Mouse (Mus musculus) kidney, postnatal 4 days (tissue): ENCODE data around the gene Pakap.

Source experiments
- DNase-seq, 2 experiments: peaks; one replicate each; pipeline ENCODE4 v3.0.0; 2021; ENCODE audit warnings: mixed read lengths in 2 of 2

Gene Pakap

DNA sequence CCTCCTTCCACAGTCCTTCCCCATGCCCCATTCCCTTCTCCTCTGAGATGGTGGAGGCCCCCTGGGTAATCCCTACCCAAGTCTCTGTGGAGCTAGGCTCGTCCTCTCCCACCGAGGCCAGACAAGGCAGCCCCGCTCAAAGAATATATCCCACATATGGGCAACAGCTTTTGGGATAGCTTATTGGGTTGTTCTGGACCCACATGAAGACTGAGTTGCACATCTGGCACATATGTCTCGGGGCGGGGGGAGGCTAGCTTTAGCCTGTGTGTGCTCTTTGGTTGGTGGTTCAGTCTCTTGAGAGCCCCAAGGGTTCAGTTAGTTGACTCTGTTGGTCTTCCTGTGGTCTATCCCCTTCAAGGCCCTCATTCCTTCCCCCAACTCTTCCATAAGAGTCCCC lies 58.9 kb downstream of the Pakap start:
- DNase-seq: no peak

DNA sequence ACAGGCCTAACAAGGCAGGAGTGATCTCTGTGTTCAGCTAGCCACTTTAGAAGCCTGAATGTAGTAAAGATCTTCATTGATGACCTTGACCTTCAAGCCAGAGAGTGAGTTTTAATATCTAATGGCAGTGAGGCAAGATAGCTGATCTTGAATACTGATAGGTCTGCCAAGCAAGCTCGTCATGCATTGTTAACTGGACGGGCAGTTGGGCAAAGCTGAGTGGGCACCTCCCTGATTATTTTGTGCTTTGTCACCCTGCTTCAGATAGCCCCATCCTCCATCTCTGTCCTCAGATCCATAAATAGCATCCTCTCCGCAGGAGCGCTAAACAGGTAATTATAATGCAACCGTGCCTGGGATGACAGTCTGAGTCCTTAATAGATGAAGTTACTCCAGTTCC lies 64.4 kb downstream of the Pakap start:
- no peak for DNase-seq

DNA sequence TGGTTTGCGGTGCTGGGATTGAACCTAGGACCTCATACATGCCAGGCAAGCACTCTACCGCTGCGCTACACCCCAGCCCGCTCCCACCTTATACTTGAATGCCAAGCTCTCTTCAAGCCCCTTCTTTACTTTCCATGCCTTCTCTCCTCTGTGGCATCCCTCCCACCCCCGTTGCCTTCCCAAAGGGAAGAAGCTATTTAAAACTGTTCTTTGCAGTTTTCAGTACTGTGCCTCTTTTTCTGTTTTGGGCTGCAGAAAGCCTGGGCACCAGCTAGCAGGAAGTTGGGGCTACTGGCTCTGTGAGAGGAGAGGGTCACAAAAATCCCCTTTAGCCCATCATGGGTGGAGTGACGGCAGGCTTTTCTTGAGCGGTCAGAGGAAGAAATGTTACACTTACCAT lies 65.1 kb downstream of the Pakap start:
- DNase-seq: no peak

DNA sequence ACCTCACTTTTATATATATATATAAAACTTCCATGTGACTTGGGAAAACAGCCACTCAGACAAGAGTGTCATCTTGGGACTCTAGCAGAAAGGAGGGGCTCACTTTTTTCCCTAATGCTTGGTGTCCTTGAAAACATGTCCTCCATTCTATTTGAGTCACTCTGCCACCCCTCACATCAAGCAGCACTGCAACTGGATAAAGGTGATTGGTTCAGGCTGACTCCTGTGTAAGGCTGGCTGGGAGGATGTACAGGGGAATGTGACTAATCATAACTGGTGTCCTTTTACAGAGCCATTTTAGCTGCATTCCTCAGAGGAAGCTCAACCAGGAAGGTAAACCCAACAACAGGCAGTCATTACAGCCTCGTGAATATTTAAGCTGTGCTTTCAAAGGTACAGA lies 67.0 kb downstream of the Pakap start:
- DNase-seq: no peak

DNA sequence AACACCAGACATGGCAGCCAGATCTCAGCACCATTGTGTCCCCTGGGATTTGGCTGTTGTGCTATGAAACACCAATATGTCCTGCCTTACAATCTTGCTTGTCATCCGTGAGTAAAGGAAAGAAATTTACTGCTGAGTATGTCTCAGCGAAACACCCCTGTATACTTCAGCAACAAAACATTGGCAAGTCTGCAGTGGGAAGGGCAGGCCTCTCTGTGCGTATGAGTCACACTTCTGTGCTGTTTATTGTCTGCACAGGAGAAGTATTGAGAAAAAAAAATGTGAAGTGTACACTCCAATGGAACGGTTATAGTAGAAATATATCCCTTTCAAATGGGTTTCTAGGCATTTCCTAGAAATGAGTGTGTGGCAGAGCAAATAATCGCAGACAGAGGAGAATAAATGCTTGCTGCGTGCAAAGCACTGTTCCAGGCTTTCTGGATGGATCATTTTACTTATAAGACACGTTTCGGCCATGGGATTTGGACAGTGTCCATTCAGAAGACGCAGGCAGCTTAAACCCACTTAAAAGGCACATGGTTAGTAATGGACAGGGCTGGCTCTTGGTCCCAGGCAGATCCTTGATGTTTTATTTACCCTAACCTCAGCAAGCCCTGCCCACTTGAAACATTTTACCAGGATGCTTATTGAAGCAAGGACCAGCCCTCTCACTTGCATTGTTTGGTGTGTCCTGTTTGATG lies 69.0 kb downstream of the Pakap start:
- no peak for DNase-seq

DNA sequence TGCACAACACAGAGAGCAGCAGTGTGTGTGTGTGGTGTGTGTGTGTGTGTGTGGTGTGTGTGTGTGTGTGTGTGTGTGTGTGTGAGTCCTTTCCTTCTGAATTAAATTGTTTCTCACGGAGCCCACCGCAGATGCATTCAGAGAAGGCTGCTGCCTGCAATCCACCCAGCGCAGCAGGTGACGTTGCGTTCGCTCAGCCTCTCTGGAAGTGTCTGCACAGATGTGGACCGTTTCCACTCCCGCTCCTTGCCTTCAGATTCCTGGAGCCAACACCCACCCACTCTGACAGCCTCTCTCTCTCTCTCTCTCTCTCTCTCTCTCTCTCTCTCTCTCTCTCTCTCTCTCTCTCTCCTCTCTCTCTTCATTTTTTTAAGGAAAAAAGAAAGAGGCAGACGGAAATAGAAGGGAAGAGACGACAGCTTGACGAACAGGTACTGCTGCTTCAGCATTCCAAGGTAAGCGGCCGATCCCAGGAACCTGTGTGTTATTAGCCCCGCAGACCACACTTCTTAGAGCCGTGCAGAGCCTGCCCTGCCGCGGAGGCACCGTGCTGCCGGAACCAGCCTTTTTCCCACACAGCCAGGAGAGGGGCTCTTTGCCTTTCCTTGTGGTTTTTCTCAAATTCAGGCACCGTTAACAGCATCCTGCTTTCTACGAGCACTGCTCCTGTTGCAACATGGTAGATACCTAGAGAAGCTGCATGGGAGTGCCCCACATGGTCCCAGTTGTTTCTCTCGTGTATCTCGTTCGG lies 69.8 kb downstream of the Pakap start:
- DNase-seq: peak; percentile 26 to 44

DNA sequence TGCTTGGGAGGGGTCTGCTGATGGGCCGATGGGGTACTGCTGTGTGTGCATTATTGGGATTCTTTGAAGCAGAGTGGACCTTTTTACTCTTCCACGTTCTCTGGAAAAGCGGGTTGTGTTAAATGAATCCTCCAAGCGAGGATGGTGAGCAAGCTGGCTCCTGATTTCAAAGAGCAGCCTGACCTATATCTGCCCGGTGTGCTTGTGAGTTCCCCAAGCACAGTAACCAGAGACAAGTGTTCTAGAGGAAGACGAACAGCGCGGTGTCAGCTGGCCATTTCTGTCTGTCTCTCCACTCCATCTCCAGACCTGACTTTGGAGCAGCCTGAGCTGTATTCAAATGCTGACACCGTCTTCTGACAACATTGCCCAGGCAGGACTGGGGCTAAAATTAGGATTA lies 71.0 kb downstream of the Pakap start:
- no peak for DNase-seq

DNA sequence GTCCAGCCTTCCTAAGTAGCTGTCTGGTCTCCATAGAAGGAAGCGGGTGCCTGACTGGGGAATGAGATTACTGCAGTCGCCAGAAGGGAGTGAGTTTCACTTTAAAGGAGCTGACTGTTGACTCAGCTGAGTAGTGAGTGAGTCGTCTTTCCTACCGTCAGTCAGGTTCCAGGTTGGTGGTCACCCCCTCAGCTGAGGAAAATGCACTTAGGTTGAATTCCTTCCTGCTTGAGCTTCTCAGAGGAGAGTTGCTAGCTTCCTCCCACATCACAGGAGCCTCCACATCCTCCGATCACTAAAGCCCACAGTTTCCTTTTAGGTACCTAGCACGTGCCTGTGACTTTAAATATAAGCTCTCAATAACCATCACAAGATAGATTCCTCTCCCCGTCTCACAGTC lies 72.2 kb downstream of the Pakap start:
- DNase-seq: no peak

DNA sequence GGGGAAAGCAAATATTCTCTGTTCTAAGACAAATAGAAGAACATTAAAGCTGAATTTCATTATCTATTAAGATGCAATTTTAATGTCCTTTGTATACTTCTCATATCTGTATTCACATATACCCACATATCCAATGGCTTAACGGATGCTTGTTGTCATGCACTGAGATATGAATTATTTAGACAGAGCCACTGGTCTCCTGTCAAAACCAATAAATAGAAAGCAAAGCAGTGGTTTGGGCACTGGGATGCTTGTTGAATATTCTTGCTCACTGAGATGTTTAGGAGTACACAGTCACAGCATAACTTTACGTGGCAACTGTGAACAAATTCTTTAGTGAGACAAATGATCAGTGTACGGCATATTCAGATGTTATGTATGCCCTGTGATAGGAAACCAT lies 73.0 kb downstream of the Pakap start:
- no peak for DNase-seq

DNA sequence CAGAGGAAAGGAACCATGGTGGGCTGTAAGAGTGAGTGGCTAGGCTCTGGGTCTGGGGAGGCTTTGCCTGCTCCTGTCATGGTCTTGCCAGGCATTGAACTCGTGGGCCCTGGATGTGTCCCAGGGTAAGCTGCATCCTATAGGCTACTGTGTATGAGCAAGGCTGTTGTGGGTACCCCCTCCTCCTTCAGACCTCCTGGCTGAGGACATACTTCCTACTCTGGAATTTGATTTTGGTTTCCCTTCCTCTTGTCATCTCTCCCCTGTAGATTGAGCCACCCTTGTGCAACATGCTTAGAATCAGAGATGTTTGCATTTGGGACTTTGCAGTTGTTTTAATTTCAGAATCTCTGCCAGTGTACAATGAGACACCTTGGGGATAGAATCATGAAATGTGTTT lies 83.0 kb downstream of the Pakap start:
- DNase-seq: no peak

DNA sequence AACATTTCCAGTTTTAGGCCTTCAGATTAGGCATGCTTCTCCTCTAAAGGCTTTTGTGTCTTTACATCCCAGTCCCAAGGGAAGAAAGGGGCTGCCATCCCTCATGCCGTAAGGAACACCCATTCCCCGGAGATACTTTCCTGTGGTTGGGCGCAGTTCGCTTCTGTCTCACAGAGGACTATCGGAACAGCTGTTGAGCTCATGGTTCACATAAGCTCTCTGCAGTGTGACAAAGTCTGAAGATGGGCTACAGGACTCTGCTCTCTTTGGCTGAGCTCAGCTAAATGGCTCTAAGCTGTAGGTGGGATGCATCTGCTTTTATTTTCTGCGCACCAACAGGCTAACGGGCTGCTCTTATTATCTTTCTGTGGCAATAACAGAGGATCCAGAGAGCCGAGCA lies 83.6 kb downstream of the Pakap start:
- no peak for DNase-seq

DNA sequence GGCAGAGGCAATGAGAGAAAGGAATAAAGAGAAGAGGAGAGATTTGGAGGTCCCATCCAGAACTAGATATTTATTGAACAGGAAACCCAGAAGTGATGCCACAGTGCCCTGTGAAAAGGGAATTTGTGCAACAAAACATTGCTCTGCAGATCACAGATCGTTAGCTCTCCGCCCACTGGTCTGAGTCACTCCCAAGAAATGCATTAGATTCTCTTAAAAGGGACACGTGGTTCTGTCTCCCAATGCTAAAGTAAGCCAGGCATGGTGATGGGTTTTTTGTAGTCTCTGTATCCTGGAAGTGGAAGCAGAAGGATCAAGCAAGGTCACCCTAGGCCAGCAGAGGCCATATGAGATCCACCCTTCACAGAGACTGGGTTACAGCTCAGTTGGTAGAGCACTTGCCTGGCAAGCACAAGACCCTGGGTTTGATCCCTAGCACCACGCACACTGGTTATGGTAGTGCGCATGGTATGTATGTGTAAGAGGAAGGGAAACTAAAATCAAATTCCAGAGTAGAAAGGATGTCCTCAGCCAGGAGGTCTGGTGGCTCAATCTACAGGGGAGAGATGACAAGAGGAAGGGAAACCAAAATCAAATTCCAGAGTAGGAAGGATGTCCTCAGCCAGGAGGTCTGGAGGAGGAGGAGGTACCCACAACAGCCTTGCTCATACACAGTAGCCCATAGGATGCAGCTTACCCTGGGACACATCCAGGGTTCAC lies 84.4 kb downstream of the Pakap start:
- no peak for DNase-seq

DNA sequence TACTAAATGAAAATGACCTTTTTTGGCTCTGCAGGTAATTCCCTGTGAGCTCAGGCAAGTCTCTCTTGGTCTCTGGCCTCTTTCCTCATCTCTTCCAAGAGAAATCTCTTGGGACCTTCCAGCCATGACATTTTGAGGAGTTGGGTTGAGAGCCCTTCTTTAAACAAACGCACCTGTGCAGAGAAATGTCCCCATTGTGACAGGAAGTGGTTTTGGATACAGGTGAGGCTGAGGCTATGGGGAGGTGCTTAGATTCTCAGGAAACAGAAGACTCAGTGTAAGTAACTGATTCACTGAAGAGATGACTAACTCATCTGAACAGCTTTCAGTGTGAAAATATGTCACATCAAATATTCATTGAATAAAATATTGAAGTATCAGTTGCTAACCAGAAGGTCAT lies 88.0 kb downstream of the Pakap start:
- no peak for DNase-seq

DNA sequence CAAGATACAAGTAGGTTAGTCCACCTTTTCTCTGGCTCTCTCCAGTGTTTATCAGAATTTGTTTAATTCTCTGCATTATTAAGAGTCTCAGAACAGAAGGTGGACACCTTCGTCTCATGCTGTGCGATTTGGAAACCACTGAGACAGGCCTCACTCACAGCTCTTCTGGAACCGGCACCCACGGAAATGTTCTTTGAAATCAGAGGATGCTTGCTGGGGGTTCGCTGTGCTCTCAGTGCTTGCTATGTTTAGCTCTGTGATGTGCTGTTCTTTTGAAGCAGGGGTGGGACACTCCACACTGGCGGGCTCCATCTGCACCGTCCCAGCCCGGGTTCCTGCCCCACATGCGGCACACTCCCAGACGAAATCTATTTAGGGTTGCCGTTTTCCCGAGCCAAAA lies 88.4 kb downstream of the Pakap start:
- DNase-seq: no peak

DNA sequence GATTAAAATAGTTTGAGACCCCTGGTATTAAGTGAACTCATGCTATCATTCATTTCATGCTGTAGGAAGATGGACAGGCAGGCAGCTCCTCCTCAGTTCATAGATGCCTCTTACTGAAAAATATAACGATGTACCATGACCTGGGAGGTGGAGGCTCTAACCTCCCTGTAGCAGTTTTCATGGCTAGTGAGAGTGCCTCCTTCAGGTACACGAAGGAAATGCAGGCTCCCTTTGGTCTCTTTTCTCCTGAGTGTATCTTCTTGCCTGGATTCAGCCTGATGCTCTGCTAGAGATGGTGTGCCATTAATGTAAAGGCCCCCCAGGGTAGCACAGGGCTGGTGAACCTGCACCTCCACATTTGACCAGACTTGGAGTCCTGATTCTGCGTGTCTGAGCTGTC lies 88.9 kb downstream of the Pakap start:
- DNase-seq: no peak

DNA sequence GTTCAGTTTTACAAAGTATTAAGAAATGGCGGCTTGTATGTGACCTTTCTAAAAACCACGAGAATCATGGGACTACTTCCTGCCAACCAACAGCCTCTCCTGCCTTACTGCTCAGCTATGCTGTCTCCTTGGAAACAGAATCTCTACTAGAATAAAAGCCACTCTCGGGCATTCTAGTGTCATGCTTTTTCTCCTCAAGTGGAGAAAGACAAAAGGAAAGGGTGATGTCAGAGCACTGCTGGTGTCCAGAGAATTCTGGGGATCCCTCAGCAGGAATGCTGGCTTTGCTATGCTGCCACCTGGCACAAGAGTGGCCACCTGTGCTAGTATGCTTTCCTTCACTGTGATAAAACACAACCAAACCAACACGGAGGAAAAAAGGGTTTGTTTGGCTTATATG lies 92.5 kb downstream of the Pakap start:
- no peak for DNase-seq

DNA sequence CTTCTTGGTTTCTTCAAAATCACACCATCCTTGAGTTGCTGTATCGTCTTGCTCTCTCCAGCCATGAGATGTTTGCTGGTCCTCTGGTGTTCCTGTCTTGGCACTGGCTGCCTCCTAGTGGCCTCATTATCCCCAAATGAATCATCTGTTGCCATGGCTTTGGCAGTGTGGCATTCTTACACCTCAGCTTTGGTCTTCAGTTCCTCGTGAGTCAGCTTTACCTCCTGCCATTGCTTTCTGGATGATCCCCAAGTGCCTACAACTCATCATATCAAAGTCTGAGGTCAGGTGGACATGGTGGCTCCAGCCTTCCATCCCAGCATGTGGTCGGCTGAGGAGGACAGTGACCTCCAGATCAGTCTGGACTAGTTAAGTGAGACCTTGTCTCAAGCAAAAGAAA lies 98.1 kb downstream of the Pakap start:
- DNase-seq: no peak

DNA sequence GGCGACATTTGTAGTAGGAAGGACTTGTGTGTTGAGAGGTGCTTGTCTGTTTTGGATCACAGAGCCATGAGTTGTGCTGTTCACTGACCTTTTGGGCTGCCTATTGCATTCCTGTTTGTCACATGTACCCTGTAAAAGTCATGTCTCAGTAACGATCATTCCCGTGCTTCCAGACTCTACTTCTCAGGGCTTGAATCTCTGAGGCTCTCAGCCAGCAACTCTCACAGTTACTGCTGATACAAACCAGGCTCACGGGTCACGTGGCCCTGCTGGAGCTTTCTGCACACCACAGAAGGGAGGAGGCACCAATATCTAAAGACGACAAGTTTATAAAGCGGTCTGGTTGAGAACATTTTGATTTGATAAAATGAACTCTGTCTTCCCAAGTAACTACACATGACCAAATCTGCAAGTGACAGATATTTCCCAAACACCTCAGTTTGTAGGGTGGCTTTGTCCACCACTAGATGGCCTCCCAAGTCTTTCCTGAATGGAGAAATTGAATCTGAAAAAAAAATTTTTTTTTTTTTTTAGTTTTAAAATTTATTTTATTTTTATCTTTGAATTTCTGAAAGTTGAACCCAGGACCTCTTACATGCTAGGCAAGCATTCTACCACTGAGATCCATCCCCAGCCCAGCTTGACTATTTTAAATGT lies 103.0 kb downstream of the Pakap start:
- peak; percentile 58 to 67 for DNase-seq

DNA sequence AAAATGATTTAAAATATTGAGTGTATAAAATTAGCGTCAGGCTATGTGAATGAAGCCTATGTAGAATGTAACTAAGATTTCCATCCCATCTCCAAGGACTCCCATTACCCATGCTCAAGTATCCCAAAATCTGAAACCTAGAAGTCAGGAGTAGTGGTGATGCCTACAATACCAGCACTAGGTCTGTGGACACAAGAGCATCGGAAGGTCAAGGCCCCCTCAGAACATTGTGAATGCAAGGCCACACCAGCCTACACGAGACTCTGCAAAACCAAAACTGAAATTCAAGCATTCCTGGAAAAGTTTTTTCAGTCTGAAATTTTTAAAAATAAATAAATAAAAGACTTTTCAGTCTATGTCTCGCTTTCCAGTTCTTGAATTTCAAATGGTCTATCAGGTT lies 104.6 kb downstream of the Pakap start:
- DNase-seq: no peak

DNA sequence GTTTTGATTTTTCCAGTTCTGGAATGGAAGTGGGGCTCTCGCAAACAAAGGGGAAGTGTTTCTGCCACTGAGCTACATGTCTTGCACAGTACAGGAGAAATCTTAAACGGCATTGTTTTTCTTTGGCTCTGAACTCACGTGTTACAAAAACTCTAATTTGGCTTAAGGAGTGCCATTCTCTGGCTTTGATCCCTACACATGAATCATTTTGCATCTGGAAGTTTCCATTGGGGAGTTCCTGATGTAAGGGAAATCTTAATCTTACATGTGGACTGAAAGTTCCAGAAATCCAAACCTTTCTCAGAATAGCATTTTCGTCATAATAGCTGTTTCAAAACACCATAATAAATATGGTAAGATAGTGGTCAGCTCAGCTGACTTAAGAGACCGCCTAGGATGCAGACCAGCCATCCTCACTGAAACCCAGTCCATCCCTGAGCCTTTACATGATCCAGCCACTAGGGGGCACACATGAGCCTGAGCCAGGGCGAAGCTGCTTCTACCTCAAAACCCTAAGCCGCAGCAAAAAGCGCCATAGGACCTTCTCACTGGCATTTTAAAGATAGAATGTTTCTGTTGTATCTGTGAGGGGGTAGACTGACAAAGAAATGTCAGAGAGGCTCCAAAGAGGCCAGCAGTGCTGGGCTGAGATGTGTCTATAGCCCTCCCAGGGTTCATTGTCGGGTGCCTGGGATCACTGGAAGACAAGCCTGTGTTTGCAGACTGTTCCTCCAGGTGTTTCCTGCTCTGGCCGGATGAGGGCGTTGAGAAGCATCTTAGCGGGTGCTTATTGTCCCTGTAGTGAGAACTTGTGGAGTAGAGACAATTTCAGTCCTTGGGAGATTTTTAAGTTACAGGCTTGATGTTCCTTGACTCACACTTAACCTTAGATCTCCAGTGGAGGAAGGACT lies 105.3 kb downstream of the Pakap start:
- DNase-seq: peak; percentile 92 to 93

DNA sequence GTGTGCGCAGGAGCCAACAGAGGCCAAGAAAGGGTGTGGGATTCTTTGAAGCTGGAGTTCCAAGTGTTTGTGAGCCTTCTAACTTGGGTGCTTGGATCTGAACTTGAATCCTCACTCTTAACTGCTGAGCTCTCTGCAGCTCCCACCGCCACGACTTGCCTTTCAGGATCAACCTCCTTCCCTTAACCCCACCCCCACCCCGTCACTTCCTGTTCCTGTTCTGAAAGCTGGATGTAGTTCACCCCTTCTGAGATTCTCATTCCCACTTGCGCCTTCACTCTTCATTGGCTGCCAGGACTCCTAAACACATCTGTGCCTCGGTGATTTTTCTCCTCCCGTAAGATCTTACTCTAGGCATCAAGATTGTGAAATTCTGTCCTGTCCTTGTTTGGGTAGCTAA lies 106.4 kb downstream of the Pakap start:
- DNase-seq: peak in 1 of 2 experiments; percentile 32

DNA sequence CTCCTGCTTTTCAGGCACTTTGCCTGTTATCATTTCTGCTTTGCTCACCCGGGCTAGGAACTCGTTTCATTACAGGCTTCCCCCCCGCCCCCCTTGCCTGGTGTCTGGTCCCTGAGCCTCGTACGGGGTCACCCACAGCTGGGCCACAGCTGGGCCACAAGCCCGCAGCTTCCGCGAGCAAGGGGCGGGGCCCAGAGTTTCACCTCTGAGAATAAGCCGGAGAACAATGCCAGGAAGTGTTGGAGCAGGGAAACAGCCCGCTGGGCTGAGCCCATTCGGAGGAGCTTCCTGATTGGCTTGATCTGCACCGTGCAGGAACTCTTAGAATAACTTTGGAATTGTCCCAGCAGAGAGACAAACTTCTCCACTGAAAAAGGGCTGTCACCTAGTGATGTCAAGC lies 107.4 kb downstream of the Pakap start:
- DNase-seq: peak; percentile 79 to 88
